Mouse (Mus musculus) MEL (cell line): ENCODE measurements around the gene Adcy3. TPM values are rescaled to one million over a fixed set of nuclear protein-coding genes. Genes with fewer than 3 reads are reported as not detected.

ENCODE experiments used
- DNase-seq: peaks from one replicate; pipeline ENCODE4 v3.0.0; 2011; ENCODE audit warnings: low read depth, low spot score
- H3K27ac ChIP-seq: 2 replicates; pipeline ENCODE4 v1.5.1; 2012; ENCODE audit warnings: low read depth, mild to moderate bottlenecking, control low read depth, low read length, moderate library complexity; ENCODE audit not compliant: control insufficient read depth
- H3K27me3 ChIP-seq, 2 experiments: fragments of 150-350 bp in 1 of 2; sonication (generic) in 1 of 2; 2 replicates each; pipeline ENCODE4 v1.6.1; 2012; ENCODE audit warnings: low read length in 2 of 2, mild to moderate bottlenecking in 2 of 2, improper control_type of control experiment in 1 of 2, moderate library complexity in 1 of 2; ENCODE audit not compliant: insufficient read depth in 2 of 2, control insufficient read depth in 1 of 2
- H3K36me3 ChIP-seq, 2 experiments: 2 replicates each; pipeline ENCODE4 v1.6.1; 2012 to 2014; ENCODE audit warnings: low read length in 2 of 2, improper control_type of control experiment in 1 of 2, inconsistent platforms in 1 of 2, mild to moderate bottlenecking in 1 of 2; ENCODE audit not compliant: insufficient read depth in 2 of 2, control insufficient read depth in 1 of 2
- H3K4me1 ChIP-seq, 2 experiments: fragments of 150-350 bp in 1 of 2; sonication (generic) in 1 of 2; 2 replicates each; pipeline ENCODE4 v1.6.1; 2012; ENCODE audit warnings: low read length in 2 of 2, improper control_type of control experiment in 1 of 2, mild to moderate bottlenecking in 1 of 2; ENCODE audit not compliant: insufficient read depth in 2 of 2, control insufficient read depth in 1 of 2
- H3K4me3 ChIP-seq, 2 experiments: fragments of 150-350 bp in 1 of 2; sonication (generic) in 1 of 2; 2 replicates each; pipeline ENCODE4 v1.5.1; 2012; ENCODE audit warnings: low read depth in 2 of 2, low read length in 2 of 2, mild to moderate bottlenecking in 2 of 2, moderate library complexity in 2 of 2, control low read depth in 1 of 2, improper control_type of control experiment in 1 of 2; ENCODE audit not compliant: control insufficient read depth in 1 of 2, insufficient read depth in 1 of 2
- H3K79me2 ChIP-seq: 2 replicates; pipeline ENCODE4 v1.6.1; 2012; ENCODE audit warnings: mild to moderate bottlenecking, low read length, moderate library complexity; ENCODE audit not compliant: control insufficient read depth, poor library complexity, insufficient read depth
- H3K9ac ChIP-seq: 2 replicates; pipeline ENCODE4 v1.6.1; 2012; ENCODE audit warnings: low read depth, mild to moderate bottlenecking, control low read depth, low read length, moderate library complexity; ENCODE audit not compliant: control insufficient read depth, poor library complexity, severe bottlenecking
- H3K9me3 ChIP-seq: fragments of 150-350 bp; sonication (generic); replicated peaks from 2 replicates; pipeline ENCODE4 v1.6.1; 2012; ENCODE audit warnings: mild to moderate bottlenecking, low read length, improper control_type of control experiment, moderate library complexity; ENCODE audit not compliant: insufficient read depth
- CHD1 ChIP-seq: IDR thresholded peaks from 2 replicates; pipeline ENCODE4 v1.6.1; 2012; ENCODE audit warnings: low read depth, mild to moderate bottlenecking, inconsistent platforms, low read length, improper control_type of control experiment
- CHD2 ChIP-seq: IDR thresholded peaks from 2 replicates; pipeline ENCODE4 v1.6.1; 2011; ENCODE audit warnings: low read length, improper control_type of control experiment
- CTCF ChIP-seq, 3 experiments: IDR thresholded peaks in 2 of 3; conservative IDR thresholded peaks in 1 of 3; 2 replicates each; pipeline ENCODE4 v1.5.1; 2011 to 2012; ENCODE audit warnings: low read length in 3 of 3, low read depth in 2 of 3, mild to moderate bottlenecking in 2 of 3, improper control_type of control experiment in 1 of 3, inconsistent platforms in 1 of 3, mixed read lengths in 1 of 3, moderate library complexity in 1 of 3; ENCODE audit not compliant: control insufficient read depth in 1 of 3, insufficient read depth in 1 of 3, poor library complexity in 1 of 3, severe bottlenecking in 1 of 3
- E2F4 ChIP-seq: IDR thresholded peaks from 2 replicates; pipeline ENCODE4 v1.6.1; 2011; ENCODE audit warnings: low read depth, low read length, improper control_type of control experiment, borderline replicate concordance
- EP300 ChIP-seq, 2 experiments: IDR thresholded peaks; 2 replicates each; pipeline ENCODE4 v1.6.1; 2011; ENCODE audit warnings: improper control_type of control experiment in 2 of 2, low read length in 2 of 2, low read depth in 1 of 2, mild to moderate bottlenecking in 1 of 2
- GABPA ChIP-seq: IDR thresholded peaks from 2 replicates; pipeline ENCODE4 v1.6.1; 2012; ENCODE audit warnings: low read depth, mild to moderate bottlenecking, inconsistent platforms, low read length, improper control_type of control experiment, moderate library complexity
- GATA1 ChIP-seq: IDR thresholded peaks from 2 replicates; pipeline ENCODE4 v1.6.1; 2011; ENCODE audit warnings: low read depth, low read length, improper control_type of control experiment
- MAFK ChIP-seq: IDR thresholded peaks from 2 replicates; pipeline ENCODE4 v1.6.1; 2011; ENCODE audit warnings: low read depth, mild to moderate bottlenecking, low read length, improper control_type of control experiment, borderline replicate concordance
- MAX ChIP-seq: IDR thresholded peaks from 2 replicates; pipeline ENCODE4 v1.6.1; 2011; ENCODE audit warnings: low read length, improper control_type of control experiment
- MAZ ChIP-seq: IDR thresholded peaks from 2 replicates; pipeline ENCODE4 v1.6.1; 2012; ENCODE audit warnings: low read depth, mild to moderate bottlenecking, inconsistent platforms, low read length, improper control_type of control experiment
- MYC ChIP-seq: IDR thresholded peaks from 2 replicates; pipeline ENCODE4 v1.6.1; 2011; ENCODE audit warnings: low read depth, mild to moderate bottlenecking, low read length, improper control_type of control experiment, moderate library complexity
- POLR2AphosphoS2 ChIP-seq: IDR thresholded peaks from 2 replicates; pipeline ENCODE4 v1.6.1; 2011; ENCODE audit warnings: low read length, improper control_type of control experiment
- RAD21 ChIP-seq: IDR thresholded peaks from 2 replicates; pipeline ENCODE4 v1.6.1; 2011; ENCODE audit warnings: mild to moderate bottlenecking, low read depth, low read length, improper control_type of control experiment
- RCOR1 ChIP-seq: IDR thresholded peaks from 2 replicates; pipeline ENCODE4 v1.6.1; 2012; ENCODE audit warnings: low read depth, mild to moderate bottlenecking, inconsistent platforms, low read length, improper control_type of control experiment
- SMC3 ChIP-seq: IDR thresholded peaks from 2 replicates; pipeline ENCODE4 v1.6.1; 2011; ENCODE audit warnings: low read depth, low read length, improper control_type of control experiment
- TBP ChIP-seq: IDR thresholded peaks from 2 replicates; pipeline ENCODE4 v1.8.0; 2011; ENCODE audit warnings: low read depth, low read length, improper control_type of control experiment
- UBTF ChIP-seq: IDR thresholded peaks from 2 replicates; pipeline ENCODE4 v1.6.1; 2012; ENCODE audit warnings: low read depth, mild to moderate bottlenecking, inconsistent platforms, low read length, improper control_type of control experiment, moderate library complexity, borderline replicate concordance; ENCODE audit not compliant: insufficient read depth
- USF1 ChIP-seq: IDR thresholded peaks from 2 replicates; pipeline ENCODE4 v1.6.1; 2014; ENCODE audit warnings: low read depth, mild to moderate bottlenecking, inconsistent platforms, low read length, improper control_type of control experiment, moderate library complexity
- USF2 ChIP-seq, 2 experiments: IDR thresholded peaks; 2 replicates each; pipeline ENCODE4 v1.6.1; 2011 to 2012; ENCODE audit warnings: improper control_type of control experiment in 2 of 2, low read length in 2 of 2, borderline replicate concordance in 1 of 2, inconsistent platforms in 1 of 2, low read depth in 1 of 2, mild to moderate bottlenecking in 1 of 2; ENCODE audit not compliant: insufficient read depth in 1 of 2
- ZC3H11A ChIP-seq: IDR thresholded peaks from 2 replicates; pipeline ENCODE4 v1.6.1; 2012; ENCODE audit warnings: low read depth, mild to moderate bottlenecking, inconsistent platforms, low read length, improper control_type of control experiment
- ZMIZ1 ChIP-seq: IDR thresholded peaks from 2 replicates; pipeline ENCODE4 v1.6.1; 2012; ENCODE audit warnings: low read depth, mild to moderate bottlenecking, inconsistent platforms, low read length, improper control_type of control experiment, moderate library complexity
- polyA plus RNA-seq, 2 experiments: library from polyadenylated mRNA; stranded (reverse) in 1 of 2; unstranded in 1 of 2; fragments of >175 nt in 1 of 2; fragments of >200 nt in 1 of 2; gene quantifications; 2 replicates each; pipeline versions ENCODE4 v1.2.1 to v1.2.4; 2012; ENCODE audit warnings: low replicate concordance in 2 of 2, low read depth in 1 of 2; ENCODE audit not compliant: insufficient read length in 2 of 2, insufficient read depth in 1 of 2, missing spikeins in 1 of 2
- total RNA-seq: library from RNA; depleted of rRNA; stranded (reverse); fragments of 300-350 nt; gene quantifications from 2 replicates; pipeline ENCODE4 v1.2.3, GENCODE M21; 2012

The Adcy3 gene
- total and polyA plus RNA-seq, 3 experiments: 0.19 to 3.0 TPM; not detected in 1

DNA sequence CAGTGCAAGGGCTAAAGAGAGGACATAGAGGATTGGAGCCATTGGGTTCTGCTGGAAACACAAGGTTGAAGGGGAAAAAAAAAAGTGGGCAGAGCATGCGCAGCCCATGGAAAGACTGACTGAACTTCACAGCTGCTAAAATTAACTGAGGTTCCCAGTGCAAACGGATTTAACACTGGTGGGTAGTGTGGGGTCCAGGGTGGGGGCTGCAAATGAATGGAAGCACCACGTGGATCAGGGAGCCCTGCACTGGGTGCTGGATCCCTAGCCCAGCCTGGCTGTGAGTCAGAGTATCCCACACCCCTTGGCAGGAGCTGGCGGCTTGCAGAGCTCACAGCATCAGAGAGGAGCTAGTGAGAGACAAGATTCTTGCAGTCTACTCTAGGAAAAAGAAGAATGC is 15.3 kb upstream of the Adcy3 start:
- TF ChIP-seq CHD2 (no peak), CHD1 (no peak), RCOR1 (no peak), MAFK (no peak), MYC (no peak), RAD21 (no peak), MAZ (no peak)
- no peaks in the 10 kb centered on the region for H3K9me3 ChIP-seq
- no peak overlapping the region for H3K4me3 ChIP-seq
- no peak for DNase-seq
- H3K27me3 ChIP-seq: no peaks in the 10 kb centered on the region
- no peak overlapping the region for H3K9ac ChIP-seq
- H3K36me3 ChIP-seq: peaks cover 0 to 2% of the 10 kb centered on the region in 2 experiments; a peak in 1 of 4 replicates
- no peaks in the 10 kb centered on the region for H3K79me2 ChIP-seq
- H3K27ac ChIP-seq: no peak overlapping the region
- no peaks in the 10 kb centered on the region; a peak in 1 of 4 replicates for H3K4me1 ChIP-seq

- Histone ChIP-seq H3K4me1 (no peaks in the 10 kb centered on the region), H3K27me3 (no peaks in the 10 kb centered on the region), H3K4me3 (no peak overlapping the region), H3K79me2 (no peaks in the 10 kb centered on the region), H3K27ac (no peak overlapping the region), H3K36me3 (no peaks in the 10 kb centered on the region), H3K9me3 (no peaks in the 10 kb centered on the region), H3K9ac (no peak overlapping the region)
- TF ChIP-seq SMC3 (no peak), TBP (no peak), ZMIZ1 (no peak), MAX (no peak), POLR2AphosphoS2 (no peak), GATA1 (no peak), UBTF (no peak), GABPA (no peak), CTCF (IDR thresholded peaks at IDR 0.05 in 2 of 3, conservative IDR thresholded peaks at IDR 0.05 in 1 of 3; ENCODE audit: control insufficient read depth in 1 of 3, insufficient read depth in 1 of 3, low read depth in 2 of 3, low read length in 3 of 3, poor library complexity in 1 of 3, severe bottlenecking in 1 of 3) (no peak), E2F4 (no peak), MYC (no peak), USF2 (IDR thresholded peaks at IDR 0.05; ENCODE audit: borderline replicate concordance in 1 of 2, insufficient read depth in 1 of 2, low read depth in 1 of 2, low read length in 2 of 2) (no peak), ZC3H11A (no peak), EP300 (IDR thresholded peaks at IDR 0.05; ENCODE audit: low read depth in 1 of 2, low read length in 2 of 2) (no peak), USF1 (no peak)
- no peak for DNase-seq
These were observed 5.6 kb upstream of the Adcy3 start for GRCm38 (mm10) chr12:4127346-4127745.
